Mouse (Mus musculus) kidney, postnatal 10 days (tissue): ENCODE measurements at regions not wholly inside any gene's neighbourhood (a gene's known extent, or its start where the extent isn't known, plus 50 kb on each side); places are given as distances from the start of the nearest gene placed in this dataset.

Source experiments
- DNase-seq: peaks from one replicate; pipeline ENCODE4 v3.0.0; 2021; ENCODE audit warnings: mixed read lengths

DNA sequence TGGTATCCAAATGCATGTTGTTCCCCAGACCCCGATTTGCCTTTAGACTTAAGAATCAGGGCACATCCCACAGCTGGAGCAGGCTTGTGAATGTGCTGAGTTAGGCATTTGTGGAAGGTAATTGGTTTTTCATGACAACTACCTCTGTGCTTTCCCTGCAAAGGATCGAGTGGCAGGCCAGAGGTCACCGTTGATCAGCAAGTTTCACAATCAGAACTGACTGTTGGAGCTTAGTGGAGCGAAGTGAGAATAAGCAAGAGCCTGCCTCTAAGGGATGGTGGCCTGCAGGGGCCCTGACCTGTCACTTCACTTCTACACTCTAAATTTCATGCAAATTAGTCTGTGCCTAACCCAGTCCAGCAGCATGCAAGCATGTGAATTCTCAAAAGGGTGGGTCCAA is 270.7 kb downstream of the Ins1 start:
- DNase-seq: no peak

DNA sequence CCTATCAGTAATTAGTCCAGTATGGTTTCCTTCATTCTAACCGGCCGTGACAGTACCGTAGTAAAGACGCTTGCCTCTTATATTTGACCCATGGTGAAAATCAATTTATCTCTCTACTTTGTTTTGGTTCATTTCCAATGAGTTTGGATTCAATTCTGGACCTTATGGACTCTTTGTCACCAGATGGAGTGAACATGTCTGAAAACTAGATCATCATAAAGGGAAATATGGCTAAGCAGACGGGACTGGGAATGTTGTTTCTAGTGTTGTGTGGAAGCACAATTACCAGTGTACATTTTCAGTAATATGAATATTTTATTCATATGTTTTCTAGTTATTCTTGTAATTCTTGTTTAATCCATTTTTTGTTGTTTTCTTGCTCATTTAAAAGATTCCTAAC is 261.4 kb downstream of the Ins1 start:
- no peak for DNase-seq

DNA sequence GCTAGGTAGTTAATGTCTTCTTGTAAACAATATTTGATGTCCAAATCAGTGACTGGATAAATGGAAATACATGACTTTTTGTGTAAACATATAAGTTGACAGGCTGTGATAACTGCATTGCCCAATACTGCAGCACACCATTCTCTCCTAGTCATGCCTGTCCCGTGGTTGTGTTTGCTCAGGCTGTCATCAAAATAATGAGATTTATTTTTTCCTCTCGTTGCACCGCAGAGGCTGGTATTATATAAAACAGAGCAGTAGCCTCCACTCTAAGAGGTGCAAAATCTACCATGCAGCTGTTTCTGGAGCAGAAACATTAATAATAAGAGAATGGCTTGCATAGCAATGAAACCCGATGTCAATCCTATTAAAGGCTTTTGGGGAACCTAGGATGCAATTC is 239.2 kb downstream of the Ins1 start:
- DNase-seq: no peak
